Mouse (Mus musculus): Measurements from ENCODE around the gene Vmn1r219. TPM values are rescaled to one million over a fixed set of nuclear protein-coding genes. Genes with fewer than 3 reads are reported as not detected.
"Not testable (repeated sequence)": the region's sequence is repeated elsewhere in the genome, so short reads cannot be mapped to it uniquely, and the experiment has no call there.

Vmn1r219 gene
- polyA plus RNA-seq, 1 experiment from 2014 or later, result not detected

DNA sequence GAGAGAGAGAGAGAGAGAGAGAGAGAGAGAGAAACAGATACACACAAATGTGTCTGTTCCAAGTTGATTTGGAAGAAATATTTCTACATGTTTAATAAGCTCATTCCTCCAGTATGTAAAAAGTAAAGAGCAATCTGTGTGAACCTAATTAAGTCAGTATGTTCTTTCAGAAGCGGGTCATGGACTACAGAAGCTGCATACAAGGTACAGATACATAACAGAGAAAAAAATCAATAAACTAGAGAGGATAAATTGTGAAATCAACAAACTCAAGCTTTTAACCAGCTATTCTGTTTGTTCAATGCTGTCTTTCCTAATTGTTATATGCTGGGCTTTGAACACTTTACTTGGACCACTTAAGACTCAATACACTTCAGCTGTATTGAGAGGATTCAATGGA is 44.8 kb downstream of the Vmn1r219 start:
- not testable (repeated sequence) for H3K27ac ChIP-seq (ENCODE audit: low read depth, low read length); H3K4me3 ChIP-seq (ENCODE audit: low read depth, low read length); H3K9ac ChIP-seq (ENCODE audit: low read depth, low read length); H3K36me3 ChIP-seq (ENCODE audit: control insufficient read depth, insufficient read depth, low read length); H3K4me2 ChIP-seq (replicated peaks; ENCODE audit: low read depth, low read length); ATAC-seq (ENCODE audit: low FRiP score); H3K9me3 ChIP-seq (ENCODE audit: control insufficient read depth, low read length); DNase-seq (ENCODE audit: low spot score); H3K4me1 ChIP-seq (replicated peaks; ENCODE audit: control insufficient read depth, insufficient read depth, low read length); H3K27me3 ChIP-seq (ENCODE audit: control insufficient read depth, insufficient read depth, low read length)
- 73% methylated on average over 1 of the region's 1 CpGs for WGBS

DNA sequence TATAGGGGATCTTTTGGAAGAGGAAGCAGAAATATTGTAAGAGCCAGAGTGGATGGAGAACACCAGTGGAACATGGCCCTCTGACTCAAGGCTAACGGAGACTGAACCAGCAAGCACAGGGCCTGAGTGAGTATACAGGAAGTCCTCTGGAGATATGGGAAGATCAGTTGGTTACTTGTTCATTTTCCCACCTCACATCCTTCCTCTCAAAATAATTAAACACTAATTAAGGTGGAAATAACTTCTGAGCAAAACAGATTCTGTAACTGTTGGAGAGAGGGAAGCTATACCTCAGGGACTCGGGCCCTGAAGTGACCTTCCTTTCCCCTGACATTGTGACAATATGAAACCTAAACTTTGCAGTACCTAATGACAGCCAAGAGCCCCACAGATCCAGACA is 54.7 kb downstream of the Vmn1r219 start, which contains the start of gene Vmn1r221:
TSS of gene Vmn1r221 (plus strand) at position 301 of the 400 bp plus-strand sequence.
- WGBS, result 72% methylated on average over 2 of the region's 2 CpGs
- not testable (repeated sequence) for H3K9ac ChIP-seq (ENCODE audit: low read depth, low read length); ATAC-seq (ENCODE audit: low FRiP score)

More for the DNA sequence above, 54.7 kb downstream of the Vmn1r219 start, which contains the start of gene Vmn1r221:
- H3K36me3 ChIP-seq (ENCODE audit: control insufficient read depth, insufficient read depth, low read length); H3K4me2 ChIP-seq (replicated peaks; ENCODE audit: low read depth, low read length); H3K9me3 ChIP-seq (ENCODE audit: control insufficient read depth, low read length); H3K27ac ChIP-seq (ENCODE audit: low read depth, low read length); H3K4me3 ChIP-seq (ENCODE audit: low read depth, low read length); H3K4me1 ChIP-seq (replicated peaks; ENCODE audit: control insufficient read depth, insufficient read depth, low read length); H3K27me3 ChIP-seq (ENCODE audit: control insufficient read depth, insufficient read depth, low read length); DNase-seq (ENCODE audit: low spot score): not testable (repeated sequence)

Other genes with a start within 250 kb of the Vmn1r219 start
- gene Vmn1r213, start 151.7 kb upstream of the Vmn1r219 start, polyA plus RNA-seq (2014; fragmentation: Nextera tagmentation; extraction: Ambion mirVana), result not detected in 2 replicates
- gene Vmn1r214, start 128.9 kb upstream of the Vmn1r219 start, polyA plus RNA-seq (2014; fragmentation: Nextera tagmentation; extraction: Ambion mirVana), result not detected in 2 replicates
- not detected in 2 replicates for gene Vmn1r215, start 91.3 kb upstream of the Vmn1r219 start, polyA plus RNA-seq (2014; fragmentation: Nextera tagmentation; extraction: Ambion mirVana)
- not detected in 2 replicates for gene Vmn1r217, start 41.1 kb upstream of the Vmn1r219 start, polyA plus RNA-seq (2014; fragmentation: Nextera tagmentation; extraction: Ambion mirVana)
- gene Vmn1r218, start 26.2 kb upstream of the Vmn1r219 start, polyA plus RNA-seq (2014; fragmentation: Nextera tagmentation; extraction: Ambion mirVana), result not detected in 2 replicates
- gene Vmn1r220, start 28.7 kb downstream of the Vmn1r219 start, polyA plus RNA-seq (2014; fragmentation: Nextera tagmentation; extraction: Ambion mirVana), result not detected in 2 replicates
- not detected in 2 replicates for gene Vmn1r221, start 54.8 kb downstream of the Vmn1r219 start, polyA plus RNA-seq (2014; fragmentation: Nextera tagmentation; extraction: Ambion mirVana)
- not detected in 2 replicates for gene Vmn1r222, start 76.6 kb downstream of the Vmn1r219 start, polyA plus RNA-seq (2014; fragmentation: Nextera tagmentation; extraction: Ambion mirVana)
- not detected in 2 replicates for gene Vmn1r223, start 87.8 kb downstream of the Vmn1r219 start, polyA plus RNA-seq (2014; fragmentation: Nextera tagmentation; extraction: Ambion mirVana)
- 65.0 and 65.6 TPM in 2 replicates for gene Zfp322a, start 209.9 kb downstream of the Vmn1r219 start, polyA plus RNA-seq (2014; fragmentation: Nextera tagmentation; extraction: Ambion mirVana)